Mouse (Mus musculus) embryonic facial prominence, embryonic 13.5 days (tissue): ENCODE results near the gene Rpl39. TPM values are rescaled to one million over a fixed set of nuclear protein-coding genes. Genes with fewer than 3 reads are reported as not detected.

ENCODE experiments used
- ATAC-seq: fragments of 200-750 bp; cut with Nextera tagmentation; 2 replicates; pipeline ENCODE4 v1.8.0; 2017; ENCODE audit warnings: low read depth; ENCODE audit not compliant: insufficient number of reproducible peaks, insufficient read depth, low FRiP score, low TSS enrichment
- H3K27ac ChIP-seq: fragments of 300-500 bp; sonication (generic); 2 replicates; pipeline ENCODE4 v1.5.1; 2015; ENCODE audit warnings: moderate library complexity, mild to moderate bottlenecking, inconsistent platforms
- H3K27me3 ChIP-seq: fragments of 300-500 bp; sonication (generic); 2 replicates; pipeline ENCODE4 v1.6.1; 2015; ENCODE audit warnings: mild to moderate bottlenecking, inconsistent platforms
- H3K36me3 ChIP-seq: fragments of 300-500 bp; sonication (generic); 2 replicates; pipeline ENCODE4 v1.6.1; 2015; ENCODE audit warnings: mild to moderate bottlenecking, inconsistent platforms
- H3K4me1 ChIP-seq: fragments of 300-500 bp; sonication (generic); 2 replicates; pipeline ENCODE4 v1.6.1; 2015; ENCODE audit warnings: inconsistent platforms
- H3K4me2 ChIP-seq: fragments of 300-500 bp; sonication (generic); 2 replicates; pipeline ENCODE4 v1.6.1; 2015; ENCODE audit warnings: moderate library complexity, mild to moderate bottlenecking, inconsistent platforms
- H3K4me3 ChIP-seq: fragments of 300-500 bp; sonication (generic); 2 replicates; pipeline ENCODE4 v1.5.1; 2015; ENCODE audit warnings: mild to moderate bottlenecking, inconsistent platforms
- H3K9ac ChIP-seq: fragments of 300-500 bp; sonication (generic); 2 replicates; pipeline ENCODE4 v1.6.1; 2015; ENCODE audit warnings: mild to moderate bottlenecking, inconsistent platforms
- H3K9me3 ChIP-seq: fragments of 300-500 bp; sonication (generic); 2 replicates; pipeline ENCODE4 v1.6.1; 2016; ENCODE audit warnings: inconsistent platforms
- WGBS: fragments of 180-500 bp; shearing (Covaris S2); methylation state at CpG from one replicate; pipeline ENCODE4 v1.1.7; 2015; ENCODE audit warnings: mixed read lengths; 5-methylcytosine and 5-hydroxymethylcytosine counted together
- polyA plus RNA-seq: library from polyadenylated mRNA; unstranded; fragments of >200 nt; fragmentation: Nextera tagmentation; extraction: Ambion mirVana; gene quantifications from 2 replicates; pipeline ENCODE4 v1.2.1, GENCODE M21; 2015

Gene Rpl39
- 601 and 648 TPM in 2 replicates for polyA plus RNA-seq

DNA sequence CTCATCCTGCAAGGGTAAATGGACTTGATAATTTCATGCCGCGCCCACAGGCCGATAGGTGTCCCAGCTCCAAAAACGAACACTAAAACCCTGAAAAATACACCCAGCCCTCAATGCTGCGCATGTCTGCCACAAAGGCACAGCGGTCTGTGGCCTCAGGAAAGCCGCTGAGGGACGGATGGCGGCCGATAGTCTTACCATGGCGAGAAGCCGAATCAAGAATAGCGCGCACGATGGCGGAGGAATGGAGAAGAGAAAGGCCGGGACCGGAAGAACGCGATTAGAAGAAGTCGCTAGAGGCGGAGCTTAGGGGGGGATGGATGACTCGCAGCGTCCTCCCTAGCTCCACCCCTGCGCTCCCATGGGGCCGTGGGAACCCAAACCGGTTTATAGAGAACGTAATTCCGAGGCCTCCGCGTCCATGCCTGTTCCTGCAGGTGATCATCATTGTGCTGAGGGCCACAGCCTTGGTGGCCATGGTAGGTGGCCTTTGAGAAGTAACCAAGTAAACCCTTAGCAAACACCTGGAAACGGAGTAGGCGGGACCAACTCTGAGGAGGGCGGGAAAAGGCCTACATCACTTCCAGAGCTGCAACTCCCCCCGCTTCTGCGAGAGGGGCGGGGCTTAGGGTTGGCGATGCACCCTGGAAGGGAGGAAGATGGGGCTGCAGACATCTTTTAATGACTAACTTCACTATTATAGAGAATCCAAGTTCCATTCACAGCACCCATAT is at the start of gene Rpl39:
TSS of gene Rpl39 (minus strand) at position 476 of the 734 bp plus-strand sequence.
- Histone ChIP-seq H3K27me3 (no peaks in the 10 kb centered on the region), H3K4me3 (peak within 1 kb of the TSS; percentile 58), H3K36me3 (peaks cover 13% of the 10 kb centered on the region; the same call in 1 of the 2 replicates), H3K27ac (peak within 1 kb of the TSS; percentile 91), H3K9ac (peak within 1 kb of the TSS; percentile 85), H3K4me2 (peak within 1 kb of the TSS; percentile 69), H3K9me3 (no peaks in the 10 kb centered on the region), H3K4me1 (0 out of 2 replicates have a peak, but pooled peaks cover 6% of the 10 kb centered on the region)
- 16% methylated on average over 38 of the region's 38 CpGs for WGBS
- ATAC-seq: peak; percentile 91

DNA sequence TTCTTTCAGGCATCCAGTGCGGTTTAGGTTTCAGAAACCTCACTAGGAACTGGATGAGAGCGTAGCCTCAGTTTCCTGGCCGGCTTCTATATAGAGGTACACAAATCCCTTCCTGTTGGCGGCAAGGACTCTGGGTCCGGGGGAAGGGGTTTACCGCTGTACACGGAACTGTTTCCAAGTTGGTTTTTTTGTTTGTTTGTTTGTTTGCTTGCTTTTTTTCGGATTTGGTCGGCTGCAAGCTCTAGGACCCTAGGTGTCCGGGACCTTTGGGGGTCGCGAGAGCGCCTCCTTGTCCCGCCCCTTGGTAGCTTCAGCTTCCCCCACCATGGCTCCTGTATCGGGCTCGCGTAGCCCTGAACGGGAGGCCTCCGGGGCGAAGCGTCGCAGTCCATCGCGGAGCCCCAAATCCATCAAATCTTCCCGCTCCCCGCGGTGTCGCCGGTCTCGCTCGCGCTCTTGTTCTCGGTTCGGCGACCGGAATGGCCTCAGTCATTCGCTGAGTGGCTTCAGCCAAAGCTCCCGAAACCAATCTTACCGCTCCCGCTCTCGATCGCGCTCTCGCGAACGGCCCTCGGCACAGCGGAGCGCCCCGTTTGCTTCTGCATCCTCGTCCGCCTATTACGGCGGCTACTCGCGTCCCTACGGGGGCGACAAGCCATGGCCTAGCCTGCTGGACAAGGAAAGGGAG is 41.6 kb upstream of the Rpl39 start, which contains the start of gene Nkap:
TSS of gene Nkap (plus strand) at position 125 of the 688 bp plus-strand sequence.
- peak within 1 kb of the TSS; percentile 63 for H3K4me3 ChIP-seq
- 21% methylated on average over 58 of the region's 58 CpGs for WGBS
- H3K27ac ChIP-seq: peak within 1 kb of the TSS; percentile 73
- peaks cover 9% of the 10 kb centered on the region for H3K4me1 ChIP-seq
- no peaks in the 10 kb centered on the region for H3K36me3 ChIP-seq
- H3K27me3 ChIP-seq: no peaks in the 10 kb centered on the region
- no peak for ATAC-seq
- peak within 1 kb of the TSS; percentile 82 for H3K9ac ChIP-seq
- no peaks in the 10 kb centered on the region for H3K9me3 ChIP-seq
- H3K4me2 ChIP-seq: peak within 1 kb of the TSS; percentile 61

DNA sequence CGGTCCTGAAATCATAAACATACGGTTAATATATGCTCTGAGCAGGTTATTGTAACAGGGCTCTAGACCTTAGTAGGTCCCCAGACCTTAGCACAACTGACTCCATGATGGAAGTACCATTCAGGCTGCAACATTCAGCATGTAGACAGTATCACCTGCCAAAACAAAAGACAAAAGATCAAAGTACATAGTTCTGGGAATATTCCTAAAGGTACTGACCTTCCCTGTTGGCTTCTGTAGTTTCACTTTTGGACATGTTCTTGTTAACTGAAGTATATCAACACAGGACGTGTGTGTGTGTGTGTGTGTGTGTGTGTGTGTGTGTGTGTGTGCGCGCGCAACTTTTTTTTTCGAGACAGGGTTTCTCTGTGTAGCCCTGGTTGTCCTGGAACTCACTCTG is 40.3 kb upstream of the Rpl39 start:
- Histone ChIP-seq H3K27me3 (no peaks in the 10 kb centered on the region), H3K4me1 (peaks cover 9% of the 10 kb centered on the region), H3K9ac (no peak overlapping the region), H3K36me3 (no peaks in the 10 kb centered on the region), H3K4me3 (no peak overlapping the region), H3K4me2 (no peak overlapping the region), H3K9me3 (no peaks in the 10 kb centered on the region), H3K27ac (no peak overlapping the region)
- ATAC-seq: no peak
- WGBS: 89% methylated on average over 7 of the region's 7 CpGs

DNA sequence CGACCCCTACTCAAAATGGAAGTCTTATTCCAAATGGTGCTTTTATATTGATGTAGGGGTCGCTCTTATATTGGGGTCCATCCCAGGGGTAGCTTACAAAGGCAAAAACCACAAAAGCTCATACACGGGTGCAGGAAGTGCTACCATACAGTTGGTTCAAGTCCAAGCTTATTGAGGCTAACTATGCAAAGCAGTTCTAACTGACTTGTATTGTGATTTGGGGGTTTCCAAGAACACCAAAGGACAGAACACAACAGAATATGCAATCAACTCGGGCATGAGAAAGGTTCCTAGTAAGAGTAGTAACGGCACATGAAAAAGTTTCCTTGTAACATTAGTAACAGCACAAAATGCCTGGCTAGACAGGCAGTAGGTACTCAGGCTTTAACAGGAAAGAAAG is 35.0 kb upstream of the Rpl39 start:
- Histone ChIP-seq H3K4me3 (no peak overlapping the region), H3K27me3 (peaks cover 3% of the 10 kb centered on the region; the same call in 1 of the 2 replicates), H3K9ac (no peak overlapping the region), H3K9me3 (no peaks in the 10 kb centered on the region), H3K36me3 (no peaks in the 10 kb centered on the region), H3K4me1 (no peaks in the 10 kb centered on the region), H3K27ac (no peak overlapping the region), H3K4me2 (no peak overlapping the region)
- ATAC-seq: no peak
- WGBS: 71% methylated on average over 5 of the region's 5 CpGs

DNA sequence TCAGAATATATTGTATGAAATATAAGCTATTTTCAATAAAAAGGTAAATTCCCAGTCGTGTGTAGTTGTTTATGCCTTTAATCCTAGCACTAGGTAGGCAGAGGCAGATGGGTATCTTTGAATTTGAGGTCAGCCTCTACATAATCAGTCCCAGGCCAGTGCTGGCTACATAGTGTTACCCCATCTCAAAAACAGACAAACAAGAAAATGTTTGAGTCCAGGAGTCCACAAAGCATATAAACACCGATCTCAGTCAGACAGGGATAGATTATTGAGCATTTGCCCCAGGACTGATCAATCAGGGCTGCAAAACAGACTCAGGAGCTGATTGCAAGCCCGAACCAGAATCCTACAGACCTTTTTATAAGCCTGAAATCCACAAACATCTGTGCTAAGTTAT is 34.4 kb upstream of the Rpl39 start:
- 39% methylated on average over 3 of the region's 3 CpGs for WGBS
- Histone ChIP-seq H3K9ac (no peak overlapping the region), H3K27me3 (peaks cover 3% of the 10 kb centered on the region; the same call in 1 of the 2 replicates), H3K4me2 (no peak overlapping the region), H3K36me3 (no peaks in the 10 kb centered on the region), H3K27ac (no peak overlapping the region), H3K4me1 (no peaks in the 10 kb centered on the region), H3K9me3 (no peaks in the 10 kb centered on the region), H3K4me3 (no peak overlapping the region)
- no peak for ATAC-seq

DNA sequence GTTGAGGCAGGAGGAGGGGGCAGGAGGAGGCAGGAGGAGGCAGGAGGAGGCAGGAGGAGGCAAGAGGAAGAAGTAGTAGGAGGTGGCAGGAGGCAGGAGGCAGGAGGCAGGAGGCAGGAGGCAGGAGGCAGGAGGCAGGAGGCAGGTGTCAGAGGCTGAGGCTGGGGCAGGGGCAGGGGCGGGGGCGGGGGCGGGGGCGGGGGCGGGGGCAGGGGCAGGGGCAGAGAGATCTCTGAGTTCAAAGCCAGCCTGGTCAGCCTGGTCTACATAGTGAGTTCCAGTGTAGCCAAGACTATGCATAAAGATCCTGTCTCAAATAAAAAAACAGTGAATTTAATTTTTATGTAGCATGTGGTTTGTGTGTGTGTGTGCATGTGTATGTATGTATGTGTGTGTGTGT is 31.9 kb upstream of the Rpl39 start:
- Histone ChIP-seq H3K9me3 (no peaks in the 10 kb centered on the region), H3K4me2 (no peak overlapping the region), H3K27me3 (peaks cover 3% of the 10 kb centered on the region; the same call in 1 of the 2 replicates), H3K9ac (no peak overlapping the region), H3K4me1 (no peaks in the 10 kb centered on the region), H3K4me3 (no peak overlapping the region), H3K36me3 (no peaks in the 10 kb centered on the region), H3K27ac (no peak overlapping the region)
- ATAC-seq: no peak
- WGBS: 70% methylated on average over 2 of the region's 5 CpGs

DNA sequence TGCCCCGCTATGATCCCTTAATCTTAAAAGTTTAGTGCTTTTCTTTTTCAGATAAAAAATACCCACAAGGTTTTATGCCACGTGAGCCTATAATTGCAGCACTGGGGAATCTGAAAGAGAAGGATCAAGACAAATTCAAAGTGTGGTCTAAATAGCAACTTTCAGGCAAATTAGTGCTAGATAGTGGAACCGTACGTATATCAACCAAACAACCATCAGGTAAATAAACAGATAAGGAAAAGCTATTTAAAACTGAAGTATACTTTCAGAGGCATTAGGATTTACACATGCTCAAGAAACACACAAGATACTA is 25.6 kb upstream of the Rpl39 start:
- no peaks in the 10 kb centered on the region for H3K9me3 ChIP-seq
- no peaks in the 10 kb centered on the region for H3K4me1 ChIP-seq
- no peak overlapping the region for H3K9ac ChIP-seq
- no peaks in the 10 kb centered on the region for H3K27me3 ChIP-seq
- H3K4me3 ChIP-seq: no peak overlapping the region
- no peak for ATAC-seq
- H3K4me2 ChIP-seq: 0 out of 2 replicates have a peak overlapping the region, but pooled peaks have one; percentile 26
- H3K36me3 ChIP-seq: no peaks in the 10 kb centered on the region
- 70% methylated on average over 4 of the region's 4 CpGs for WGBS
- H3K27ac ChIP-seq: no peak overlapping the region

DNA sequence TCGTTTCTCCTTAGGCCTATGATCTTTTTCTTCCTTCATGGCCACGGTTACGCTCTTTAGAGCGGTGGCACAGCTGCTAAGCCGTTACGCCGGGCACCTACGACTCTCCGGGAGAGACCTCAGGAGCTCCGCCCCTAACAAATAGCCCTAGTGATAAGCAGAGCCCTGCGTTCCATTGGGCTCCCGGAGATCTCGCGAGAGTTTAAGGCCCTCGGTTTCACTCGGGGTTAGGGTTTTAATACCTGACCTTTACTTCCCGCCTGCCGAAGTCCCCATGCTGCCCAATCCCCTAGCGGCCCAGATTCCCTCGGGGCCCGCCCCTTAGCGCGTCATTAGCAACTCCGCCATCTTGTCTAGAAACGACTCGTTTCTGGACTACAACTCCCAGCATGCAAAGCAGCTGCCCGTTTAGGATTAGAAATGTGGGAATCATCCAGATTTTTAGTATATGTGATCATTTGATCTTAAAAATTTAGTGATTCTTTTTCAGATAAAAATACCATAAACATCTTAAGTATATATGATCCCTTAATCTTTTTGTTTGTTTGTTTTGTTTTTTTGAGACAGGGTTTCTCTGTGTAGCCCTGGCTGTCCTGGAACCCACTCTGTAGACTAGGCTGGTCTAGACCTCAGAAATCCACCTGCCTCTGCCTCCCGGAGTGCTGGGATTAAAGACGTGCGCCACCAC is 25.1 kb upstream of the Rpl39 start, which contains the start of gene Upf3b:
TSS of gene Upf3b (minus strand) at position 130 of the 688 bp plus-strand sequence.
- H3K36me3 ChIP-seq: no peaks in the 10 kb centered on the region
- peak within 1 kb of the TSS; percentile 71 for H3K9ac ChIP-seq
- peak within 1 kb of the TSS; percentile 58 for H3K27ac ChIP-seq
- no peaks in the 10 kb centered on the region for H3K27me3 ChIP-seq
- peak within 1 kb of the TSS; percentile 66 for H3K4me2 ChIP-seq
- H3K9me3 ChIP-seq: no peaks in the 10 kb centered on the region
- 15% methylated on average over 30 of the region's 30 CpGs for WGBS
- peak within 1 kb of the TSS; percentile 56 for H3K4me3 ChIP-seq
- no peaks in the 10 kb centered on the region for H3K4me1 ChIP-seq
- ATAC-seq: peak; percentile 91

DNA sequence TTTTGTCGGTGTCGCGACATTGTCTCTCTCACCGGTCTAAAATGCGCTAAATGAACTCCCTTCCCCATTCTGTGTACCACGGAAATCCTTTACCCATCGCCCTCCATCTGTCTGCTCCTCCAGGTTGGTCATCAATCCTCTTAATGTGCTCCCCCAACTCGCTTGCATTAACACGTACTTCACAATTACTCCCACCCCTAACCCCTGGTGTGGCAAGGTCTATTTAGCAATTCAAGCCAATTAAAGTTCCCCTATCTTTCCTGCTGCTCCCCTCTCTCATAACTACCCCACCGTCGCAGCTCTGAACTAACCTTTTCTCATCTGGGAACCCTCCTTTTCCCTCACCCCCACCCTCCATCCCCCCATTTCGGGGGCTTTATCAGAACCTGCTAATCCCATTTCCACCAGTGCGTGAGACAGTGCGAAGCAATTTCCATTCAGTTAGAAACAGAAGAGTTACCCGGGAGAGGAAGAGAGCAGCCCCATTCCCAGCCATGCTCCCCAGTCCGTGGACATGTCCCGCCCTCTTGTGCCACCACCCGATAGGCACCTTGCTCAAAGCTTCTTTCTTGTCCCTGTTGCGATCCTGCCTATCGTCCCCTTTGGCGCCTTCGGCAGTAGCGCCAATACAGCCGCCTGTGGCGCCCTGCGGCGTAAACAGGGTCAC is 24.5 kb upstream of the Rpl39 start:
- Histone ChIP-seq H3K27ac (peak overlapping the region; percentile 58), H3K27me3 (no peaks in the 10 kb centered on the region), H3K4me2 (peak overlapping the region; percentile 66), H3K4me3 (peak overlapping the region; percentile 56), H3K4me1 (no peaks in the 10 kb centered on the region), H3K36me3 (no peaks in the 10 kb centered on the region), H3K9ac (peak overlapping the region; percentile 71), H3K9me3 (no peaks in the 10 kb centered on the region)
- peak; percentile 63 for ATAC-seq
- WGBS: 23% methylated on average over 27 of the region's 27 CpGs

DNA sequence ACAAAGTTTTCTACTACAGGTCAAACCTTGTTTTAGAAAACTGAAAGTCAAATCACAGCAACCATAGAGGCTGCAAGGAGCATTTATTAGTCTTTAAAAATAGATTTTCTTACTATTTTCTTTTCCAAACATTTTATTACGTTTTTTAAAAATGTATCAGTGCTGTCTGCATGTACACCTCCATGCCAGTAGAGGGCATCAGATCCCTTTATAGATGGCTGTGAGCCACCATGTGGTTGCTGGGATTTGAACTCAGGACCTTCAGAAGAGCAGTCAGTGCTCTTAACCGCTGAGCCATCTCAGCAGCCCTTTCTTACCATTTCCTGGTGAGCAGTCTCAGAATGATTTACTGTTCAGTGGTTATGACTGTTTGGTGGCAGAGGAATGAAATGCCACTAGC is 18.6 kb upstream of the Rpl39 start:
- Histone ChIP-seq H3K4me2 (no peak overlapping the region), H3K27me3 (no peaks in the 10 kb centered on the region), H3K4me3 (no peak overlapping the region), H3K27ac (no peak overlapping the region), H3K9ac (no peak overlapping the region), H3K9me3 (no peaks in the 10 kb centered on the region), H3K36me3 (peaks cover 5% of the 10 kb centered on the region; the same call in 1 of the 2 replicates), H3K4me1 (no peaks in the 10 kb centered on the region)
- 76% methylated on average over 2 of the region's 2 CpGs for WGBS
- ATAC-seq: no peak

DNA sequence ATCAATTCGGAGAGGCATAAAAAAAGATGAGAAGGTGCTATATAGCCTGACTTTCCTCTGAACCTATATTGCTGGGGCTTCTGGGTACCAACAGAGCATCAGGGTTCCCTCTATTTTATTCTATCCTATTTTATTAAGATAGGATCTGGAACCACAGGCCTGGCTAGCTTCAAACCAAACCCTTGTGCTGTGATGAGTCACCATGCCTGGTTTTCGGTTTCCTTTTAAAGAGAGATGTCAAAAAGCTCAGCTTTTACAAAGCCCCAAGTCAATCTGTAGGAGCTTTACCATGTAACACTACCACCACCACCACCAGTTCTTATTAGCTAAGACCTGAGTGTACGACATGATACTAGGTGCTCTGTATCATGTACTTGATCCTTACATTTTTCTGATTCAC is 13.5 kb upstream of the Rpl39 start:
- Histone ChIP-seq H3K4me2 (no peak overlapping the region), H3K27me3 (no peaks in the 10 kb centered on the region), H3K9ac (no peak overlapping the region), H3K27ac (no peak overlapping the region), H3K9me3 (no peaks in the 10 kb centered on the region), H3K36me3 (0 out of 2 replicates have a peak, but pooled peaks cover 9% of the 10 kb centered on the region), H3K4me1 (no peaks in the 10 kb centered on the region), H3K4me3 (no peak overlapping the region)
- ATAC-seq: no peak
- WGBS: 93% methylated on average over 3 of the region's 3 CpGs
